Mouse (Mus musculus): Measurements from ENCODE around the gene Fnbp1l. TPM values are rescaled to one million over a fixed set of nuclear protein-coding genes. Genes with fewer than 3 reads are reported as not detected.
A peak's percentile ranks its signal among the peaks of the same experiment; 100 is the strongest.

Gene Fnbp1l
- 135 and 179 TPM in 2 replicates for total RNA-seq (2014; rRNA removed)
- polyA plus RNA-seq (2015; fragmentation: Nextera tagmentation; extraction: Ambion mirVana), result 182 and 209 TPM in 2 replicates

DNA sequence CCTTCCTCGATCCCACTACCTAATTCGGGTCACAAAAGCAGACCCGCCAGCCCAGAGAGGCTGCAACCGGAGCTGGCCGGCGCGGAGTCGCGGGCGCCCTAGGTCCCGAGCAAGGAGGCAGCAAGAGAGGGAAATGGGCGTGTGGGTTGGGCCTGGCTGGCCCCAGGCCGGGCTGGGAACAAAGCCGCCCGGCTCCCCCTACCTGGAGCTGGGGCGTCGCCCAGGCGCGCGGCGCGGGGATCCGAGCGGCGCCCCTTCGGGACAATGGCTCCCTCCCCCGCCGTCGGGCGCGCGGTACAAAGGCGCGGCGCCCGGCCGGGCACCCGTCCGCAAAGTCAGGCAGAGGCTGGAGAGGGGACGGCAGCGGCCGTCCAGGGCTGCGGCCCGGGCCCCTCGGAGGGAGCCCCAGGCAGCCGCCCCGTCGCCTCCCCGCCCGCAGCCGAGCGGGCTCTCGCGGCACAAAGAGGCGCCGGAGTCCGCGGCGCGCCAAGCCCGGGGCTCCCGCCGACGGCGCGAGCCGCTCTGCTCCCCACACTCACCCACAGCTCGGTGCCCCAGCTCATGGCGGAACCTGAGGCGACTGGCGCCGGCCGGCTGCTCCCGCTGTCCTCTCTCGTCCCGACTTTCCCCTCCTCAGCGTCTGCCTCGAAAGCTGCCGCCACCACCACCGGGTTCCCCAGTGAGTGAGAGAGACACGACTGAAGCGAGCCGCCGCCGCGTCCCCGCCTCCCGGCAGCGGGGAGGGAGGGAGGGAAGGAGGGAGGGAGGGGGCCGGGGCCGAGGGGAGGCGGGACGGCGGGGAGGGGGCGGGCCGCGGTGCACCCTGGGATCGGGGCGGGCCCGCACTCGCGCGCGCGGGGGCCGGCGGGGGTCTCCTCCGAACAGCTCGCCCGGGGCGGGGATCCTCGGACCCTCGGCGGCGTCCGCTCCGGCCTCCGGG lies at the start of gene Fnbp1l:
TSS of gene Fnbp1l (minus strand) at position 725 of the 940 bp plus-strand sequence.
- no peaks in the 10 kb centered on the region for H3K27me3 ChIP-seq (ENCODE audit: insufficient read depth, low read length)
- H3K4me1 ChIP-seq (ENCODE audit: insufficient read depth, low read length), result 0 out of 2 replicates have a peak, but pooled peaks cover 2% of the 10 kb centered on the region
- no peaks in the 10 kb centered on the region for H3K9me3 ChIP-seq (ENCODE audit: low read length)
- peak within 1 kb of the TSS; percentile 100 for H3K9ac ChIP-seq (replicated peaks; ENCODE audit: low read length, poor library complexity, severe bottlenecking)
- peak; percentile 86 for ATAC-seq (ENCODE audit: low FRiP score)
- TF ChIP-seq CTCF (IDR thresholded peaks at IDR 0.05), result no peak
- peak; percentile 88 for DNase-seq (ENCODE audit: low spot score)
- peak within 1 kb of the TSS; percentile 99 for H3K4me3 ChIP-seq (ENCODE audit: low read depth, low read length)
- H3K36me3 ChIP-seq (ENCODE audit: insufficient read depth, low read length), result no peaks in the 10 kb centered on the region
- H3K27ac ChIP-seq (ENCODE audit: low read depth, low read length), result peak within 1 kb of the TSS; percentile 99
- peak within 1 kb of the TSS; percentile 80 for H3K4me2 ChIP-seq (ENCODE audit: low read depth, low read length, poor library complexity, severe bottlenecking)
- under 1% methylated on average over 64 of the region's 118 CpGs for WGBS

DNA sequence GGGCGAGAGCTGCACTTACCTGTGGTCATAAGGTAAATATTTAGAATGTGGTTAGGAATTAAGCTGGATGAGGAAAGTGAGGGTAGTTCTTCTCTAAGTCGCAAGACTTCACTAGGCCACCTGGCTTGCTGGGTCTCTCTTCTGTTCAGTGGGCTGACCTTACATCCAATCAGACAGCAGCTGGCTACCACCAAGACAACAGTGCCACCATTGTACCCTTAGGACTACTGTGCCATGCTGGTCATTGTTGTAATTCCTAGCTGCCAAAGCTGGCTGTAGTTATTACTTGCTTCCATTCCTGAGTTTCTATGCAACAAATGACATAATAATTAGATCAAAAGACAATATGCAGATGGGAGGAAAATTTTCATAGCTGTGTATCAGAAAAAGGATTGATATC lies 41.3 kb upstream of the Fnbp1l start:
- Histone ChIP-seq H3K27ac (ENCODE audit: low read depth, low read length) (no peak overlapping the region), H3K4me1 (ENCODE audit: insufficient read depth, low read length) (no peaks in the 10 kb centered on the region), H3K9me3 (ENCODE audit: low read length) (no peaks in the 10 kb centered on the region), H3K4me3 (ENCODE audit: low read depth, low read length) (no peak overlapping the region), H3K9ac (replicated peaks; ENCODE audit: low read length, poor library complexity, severe bottlenecking) (no peak overlapping the region), H3K36me3 (ENCODE audit: insufficient read depth, low read length) (no peaks in the 10 kb centered on the region), H3K4me2 (ENCODE audit: low read depth, low read length, poor library complexity, severe bottlenecking) (no peak overlapping the region), H3K27me3 (ENCODE audit: insufficient read depth, low read length) (no peaks in the 10 kb centered on the region)
- ATAC-seq (ENCODE audit: low FRiP score) (no peak), DNase-seq (ENCODE audit: low spot score) (no peak)
- WGBS, result 91% methylated on average over 2 of the region's 2 CpGs
- TF ChIP-seq CTCF (IDR thresholded peaks at IDR 0.05), result no peak

DNA sequence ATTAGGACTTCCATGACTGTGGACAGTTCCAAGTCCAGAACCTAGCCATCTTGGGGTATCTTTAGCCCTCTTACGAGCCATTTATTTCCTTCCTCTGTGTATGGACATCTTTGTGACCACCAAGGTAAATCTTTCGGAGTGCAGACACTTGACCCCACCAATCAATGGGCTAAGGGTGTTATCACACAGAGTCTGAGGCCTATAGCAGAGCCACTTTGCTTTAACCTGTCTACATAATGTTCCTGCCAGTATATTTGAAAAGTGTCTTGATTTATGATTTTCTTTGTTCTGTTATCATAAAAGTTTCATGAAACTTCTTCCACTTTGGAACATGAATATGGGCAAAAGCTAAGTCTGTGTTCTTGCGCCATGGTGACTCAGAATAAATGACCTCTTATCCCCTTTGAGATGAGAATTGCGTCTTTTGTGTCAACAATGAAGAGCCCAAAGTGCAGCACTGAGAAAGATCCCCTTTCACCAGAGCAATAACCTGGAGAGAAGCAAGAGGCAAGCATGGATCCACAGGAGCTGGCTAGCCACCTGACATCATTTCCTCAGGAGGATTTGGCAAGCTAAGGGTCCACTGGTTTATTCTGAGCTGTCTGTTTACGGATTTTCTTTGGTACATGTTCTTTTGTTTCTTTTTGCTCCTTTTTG lies 39.9 kb upstream of the Fnbp1l start:
- WGBS, result 88% methylated on average over 5 of the region's 5 CpGs
- Histone ChIP-seq H3K27me3 (ENCODE audit: insufficient read depth, low read length) (no peaks in the 10 kb centered on the region), H3K4me2 (ENCODE audit: low read depth, low read length, poor library complexity, severe bottlenecking) (no peak overlapping the region), H3K36me3 (ENCODE audit: insufficient read depth, low read length) (no peaks in the 10 kb centered on the region), H3K27ac (ENCODE audit: low read depth, low read length) (no peak overlapping the region), H3K9me3 (ENCODE audit: low read length) (no peaks in the 10 kb centered on the region), H3K4me1 (ENCODE audit: insufficient read depth, low read length) (no peaks in the 10 kb centered on the region), H3K9ac (replicated peaks; ENCODE audit: low read length, poor library complexity, severe bottlenecking) (no peak overlapping the region), H3K4me3 (ENCODE audit: low read depth, low read length) (no peak overlapping the region)
- no peak for ATAC-seq (ENCODE audit: low FRiP score)
- no peak for DNase-seq (ENCODE audit: low spot score)
- TF ChIP-seq CTCF (IDR thresholded peaks at IDR 0.05), result no peak

DNA sequence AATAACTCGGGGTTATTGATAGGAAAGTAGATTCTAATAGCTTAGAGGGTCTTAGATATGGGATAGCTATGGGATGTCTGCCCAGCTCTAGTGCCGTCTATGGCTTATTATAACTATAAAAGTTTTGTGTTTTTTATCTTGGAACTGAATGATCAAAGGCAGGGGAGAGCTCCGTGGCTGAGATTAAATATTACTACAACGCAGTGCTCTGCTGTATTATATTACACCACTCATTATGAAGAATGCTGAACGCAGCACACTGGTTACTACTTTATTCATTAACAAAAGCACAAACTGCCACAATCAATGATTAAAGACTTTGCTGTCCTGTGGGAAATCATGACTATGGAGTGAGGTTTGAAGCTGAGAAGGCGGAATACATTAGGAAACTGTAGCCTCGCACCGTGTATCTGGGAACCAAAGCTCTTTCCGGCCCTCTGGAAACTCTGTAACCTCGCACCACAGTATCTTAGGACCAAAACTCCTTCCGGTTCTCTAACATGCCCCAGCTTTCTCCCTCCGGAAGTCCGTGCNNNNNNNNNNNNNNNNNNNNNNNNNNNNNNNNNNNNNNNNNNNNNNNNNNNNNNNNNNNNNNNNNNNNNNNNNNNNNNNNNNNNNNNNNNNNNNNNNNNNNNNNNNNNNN lies 27.8 kb upstream of the Fnbp1l start:
- no peak overlapping the region for H3K27ac ChIP-seq (ENCODE audit: low read depth, low read length)
- H3K9ac ChIP-seq (replicated peaks; ENCODE audit: low read length, poor library complexity, severe bottlenecking), result no peak overlapping the region
- no peaks in the 10 kb centered on the region for H3K36me3 ChIP-seq (ENCODE audit: insufficient read depth, low read length)
- DNase-seq (ENCODE audit: low spot score), result no peak
- no peak overlapping the region for H3K4me2 ChIP-seq (ENCODE audit: low read depth, low read length, poor library complexity, severe bottlenecking)
- H3K27me3 ChIP-seq (ENCODE audit: insufficient read depth, low read length), result no peaks in the 10 kb centered on the region
- no peaks in the 10 kb centered on the region for H3K4me1 ChIP-seq (ENCODE audit: insufficient read depth, low read length)
- peak; percentile 34; the same call in 1 of the 2 replicates for ATAC-seq (ENCODE audit: low FRiP score)
- H3K9me3 ChIP-seq (ENCODE audit: low read length), result no peaks in the 10 kb centered on the region
- no peak for TF ChIP-seq CTCF (IDR thresholded peaks at IDR 0.05)
- WGBS, result 57% methylated on average over 13 of the region's 13 CpGs
- no peak overlapping the region for H3K4me3 ChIP-seq (ENCODE audit: low read depth, low read length)

DNA sequence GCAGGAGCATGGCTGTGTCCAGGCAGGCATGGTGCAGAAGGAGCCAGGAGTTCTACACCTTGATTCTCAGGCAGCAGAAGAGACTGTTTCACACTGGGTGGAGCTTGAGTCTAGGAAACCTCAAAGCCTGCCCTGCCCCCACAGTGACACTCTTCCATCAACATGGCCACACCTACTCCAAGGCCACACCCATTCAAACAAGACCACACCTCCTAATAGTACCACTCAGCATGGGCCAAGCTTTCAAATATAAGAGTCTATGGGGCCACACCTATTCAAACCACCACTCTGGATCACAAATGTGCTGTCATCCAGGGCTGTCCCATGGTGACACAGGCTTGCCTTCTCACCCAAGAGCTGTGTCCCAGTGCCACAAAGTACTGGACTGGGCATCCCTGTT lies 20.8 kb upstream of the Fnbp1l start:
- H3K4me3 ChIP-seq (ENCODE audit: low read depth, low read length), result no peak overlapping the region
- ATAC-seq (ENCODE audit: low FRiP score) (0 out of 2 replicates have a peak, but pooled peaks have one; percentile 24), DNase-seq (ENCODE audit: low spot score) (no peak)
- H3K9ac ChIP-seq (replicated peaks; ENCODE audit: low read length, poor library complexity, severe bottlenecking), result no peak overlapping the region
- no peaks in the 10 kb centered on the region for H3K27me3 ChIP-seq (ENCODE audit: insufficient read depth, low read length)
- no peak overlapping the region for H3K27ac ChIP-seq (ENCODE audit: low read depth, low read length)
- no peak for TF ChIP-seq CTCF (IDR thresholded peaks at IDR 0.05)
- H3K9me3 ChIP-seq (ENCODE audit: low read length), result no peaks in the 10 kb centered on the region
- H3K36me3 ChIP-seq (ENCODE audit: insufficient read depth, low read length), result no peaks in the 10 kb centered on the region
- no peaks in the 10 kb centered on the region for H3K4me1 ChIP-seq (ENCODE audit: insufficient read depth, low read length)
- H3K4me2 ChIP-seq (ENCODE audit: low read depth, low read length, poor library complexity, severe bottlenecking), result no peak overlapping the region
